Mouse (Mus musculus) intestine, embryonic 16.5 days (tissue): ENCODE data around the gene Gm13030. TPM values are rescaled to one million over a fixed set of nuclear protein-coding genes. Genes with fewer than 3 reads are reported as not detected.

Source experiments
- ATAC-seq: fragments of 200-750 bp; cut with Nextera tagmentation; 2 replicates; pipeline ENCODE4 v1.8.0; 2017; ENCODE audit warnings: moderate TSS enrichment, moderate library complexity
- H3K27ac ChIP-seq: fragments of 300-500 bp; sonication (generic); 2 replicates; pipeline ENCODE4 v1.5.1; 2014; ENCODE audit warnings: mild to moderate bottlenecking, low read length
- H3K27me3 ChIP-seq: fragments of 300-500 bp; sonication (generic); replicated peaks from 2 replicates; pipeline ENCODE4 v1.6.1; 2014; ENCODE audit warnings: low read length, control low read depth, mixed read lengths; ENCODE audit not compliant: control insufficient read depth, insufficient read depth
- H3K36me3 ChIP-seq: fragments of 300-500 bp; sonication (generic); 2 replicates; pipeline ENCODE4 v1.6.1; 2014; ENCODE audit warnings: low read length, control low read depth; ENCODE audit not compliant: control insufficient read depth, insufficient read depth
- H3K4me1 ChIP-seq: fragments of 300-500 bp; sonication (generic); 2 replicates; pipeline ENCODE4 v1.6.1; 2014; ENCODE audit warnings: low read length, control low read depth, mixed read lengths; ENCODE audit not compliant: control insufficient read depth, insufficient read depth
- H3K4me2 ChIP-seq: fragments of 300-500 bp; sonication (generic); 2 replicates; pipeline ENCODE4 v1.6.1; 2014; ENCODE audit warnings: low read depth, low read length, control low read depth
- H3K4me3 ChIP-seq: fragments of 300-500 bp; sonication (generic); 2 replicates; pipeline ENCODE4 v1.5.1; 2014; ENCODE audit warnings: mild to moderate bottlenecking, low read length
- H3K9ac ChIP-seq: fragments of 300-500 bp; sonication (generic); 2 replicates; pipeline ENCODE4 v1.6.1; 2014; ENCODE audit warnings: low read depth, low read length
- H3K9me3 ChIP-seq: fragments of 300-500 bp; sonication (generic); 2 replicates; pipeline ENCODE4 v1.6.1; 2016; ENCODE audit warnings: low read length, control low read depth; ENCODE audit not compliant: control insufficient read depth
- WGBS: fragments of 180-500 bp; shearing (Covaris S2); extraction: QIAGEN DNeasy Blood & Tissue Kit; methylation state at CpG from one replicate; pipeline ENCODE4 v1.1.7; 2014; 5-methylcytosine and 5-hydroxymethylcytosine counted together
- polyA plus RNA-seq: library from polyadenylated mRNA; unstranded; fragments of >200 nt; fragmentation: Nextera tagmentation; extraction: Ambion mirVana; gene quantifications from 2 replicates; pipeline ENCODE4 v1.2.1, GENCODE M21; 2015

Gm13030 gene
- polyA plus RNA-seq, 1 experiment from 2014 or later, result not detected

- Histone ChIP-seq H3K4me3 (no peak overlapping the region), H3K27me3 (no peaks in the 10 kb centered on the region), H3K36me3 (no peaks in the 10 kb centered on the region), H3K4me2 (peak overlapping the region; percentile 38; the same call in 1 of the 2 replicates), H3K9me3 (no peaks in the 10 kb centered on the region), H3K4me1 (0 out of 2 replicates have a peak, but pooled peaks cover 2% of the 10 kb centered on the region), H3K9ac (no peak overlapping the region), H3K27ac (no peak overlapping the region)
- WGBS, result 21% methylated on average over 9 of the region's 9 CpGs
- no peak for ATAC-seq
Measured at GRCm38 (mm10) chr4:138859245-138859644, 14.5 kb downstream of the Gm13030 start.

GRCm38 (mm10) chr4:138858446-138858845, 15.3 kb downstream of the Gm13030 start:
- WGBS, result 83% methylated on average over 15 of the region's 15 CpGs
- no peak overlapping the region for H3K9ac ChIP-seq
- no peaks in the 10 kb centered on the region for H3K9me3 ChIP-seq
- no peak for ATAC-seq
- H3K27me3 ChIP-seq, result no peaks in the 10 kb centered on the region
- H3K36me3 ChIP-seq, result no peaks in the 10 kb centered on the region
- no peak overlapping the region for H3K4me2 ChIP-seq
- H3K4me3 ChIP-seq, result no peak overlapping the region
- 0 out of 2 replicates have a peak, but pooled peaks cover 2% of the 10 kb centered on the region for H3K4me1 ChIP-seq
- H3K27ac ChIP-seq, result no peak overlapping the region

GRCm38 (mm10) chr4:138857576-138857975, 16.2 kb downstream of the Gm13030 start:
- 87% methylated on average over 10 of the region's 10 CpGs for WGBS
- no peak overlapping the region for H3K4me2 ChIP-seq
- 0 out of 2 replicates have a peak, but pooled peaks cover 2% of the 10 kb centered on the region for H3K4me1 ChIP-seq
- H3K9ac ChIP-seq, result no peak overlapping the region
- no peak overlapping the region for H3K27ac ChIP-seq
- no peaks in the 10 kb centered on the region for H3K27me3 ChIP-seq
- H3K4me3 ChIP-seq, result no peak overlapping the region
- no peak for ATAC-seq
- H3K36me3 ChIP-seq, result no peaks in the 10 kb centered on the region
- no peaks in the 10 kb centered on the region for H3K9me3 ChIP-seq

- no peak for ATAC-seq
- no peaks in the 10 kb centered on the region for H3K36me3 ChIP-seq
- no peak overlapping the region for H3K9ac ChIP-seq
- no peaks in the 10 kb centered on the region for H3K27me3 ChIP-seq
- no peak overlapping the region for H3K27ac ChIP-seq
- no peaks in the 10 kb centered on the region for H3K9me3 ChIP-seq
- H3K4me1 ChIP-seq, result 0 out of 2 replicates have a peak, but pooled peaks cover 2% of the 10 kb centered on the region
- H3K4me2 ChIP-seq, result no peak overlapping the region
- WGBS, result 21% methylated on average over 7 of the region's 7 CpGs
- no peak overlapping the region for H3K4me3 ChIP-seq
Measured at GRCm38 (mm10) chr4:138856491-138856890, 17.3 kb downstream of the Gm13030 start.

GRCm38 (mm10) chr4:138855092-138855632, 18.6 kb downstream of the Gm13030 start:
- no peaks in the 10 kb centered on the region for H3K9me3 ChIP-seq
- H3K4me3 ChIP-seq, result no peak overlapping the region
- H3K27me3 ChIP-seq, result no peaks in the 10 kb centered on the region
- no peak overlapping the region for H3K4me2 ChIP-seq
- ATAC-seq, result no peak
- no peak overlapping the region for H3K9ac ChIP-seq
- no peak overlapping the region for H3K27ac ChIP-seq
- H3K4me1 ChIP-seq, result 0 out of 2 replicates have a peak, but pooled peaks cover 2% of the 10 kb centered on the region
- no peaks in the 10 kb centered on the region for H3K36me3 ChIP-seq
- 82% methylated on average over 9 of the region's 9 CpGs for WGBS

- Histone ChIP-seq H3K27ac (no peak overlapping the region), H3K36me3 (no peaks in the 10 kb centered on the region), H3K27me3 (no peaks in the 10 kb centered on the region), H3K9ac (no peak overlapping the region), H3K4me2 (no peak overlapping the region), H3K4me3 (no peak overlapping the region), H3K4me1 (no peaks in the 10 kb centered on the region), H3K9me3 (no peaks in the 10 kb centered on the region)
- 62% methylated on average over 6 of the region's 6 CpGs for WGBS
- ATAC-seq, result no peak
Measured at GRCm38 (mm10) chr4:138852961-138853360, 20.8 kb downstream of the Gm13030 start.

GRCm38 (mm10) chr4:138851463-138851862, 22.3 kb downstream of the Gm13030 start:
- peak; percentile 44; the same call in 1 of the 2 replicates for ATAC-seq
- Histone ChIP-seq H3K4me3 (no peak overlapping the region), H3K4me1 (no peaks in the 10 kb centered on the region), H3K36me3 (no peaks in the 10 kb centered on the region), H3K9ac (no peak overlapping the region), H3K27ac (no peak overlapping the region), H3K4me2 (no peak overlapping the region), H3K9me3 (no peaks in the 10 kb centered on the region), H3K27me3 (no peaks in the 10 kb centered on the region)
- WGBS, result 2% methylated on average over 4 of the region's 4 CpGs

GRCm38 (mm10) chr4:138841386-138841785, 32.4 kb downstream of the Gm13030 start:
- Histone ChIP-seq H3K4me3 (no peak overlapping the region), H3K9me3 (peaks cover 14% of the 10 kb centered on the region), H3K4me2 (no peak overlapping the region), H3K27me3 (no peaks in the 10 kb centered on the region), H3K36me3 (no peaks in the 10 kb centered on the region), H3K4me1 (no peaks in the 10 kb centered on the region), H3K27ac (no peak overlapping the region), H3K9ac (no peak overlapping the region)
- no peak for ATAC-seq
- 65% methylated on average over 7 of the region's 7 CpGs for WGBS

GRCm38 (mm10) chr4:138840726-138841125, 33.0 kb downstream of the Gm13030 start:
- 81% methylated on average over 8 of the region's 8 CpGs for WGBS
- no peaks in the 10 kb centered on the region for H3K27me3 ChIP-seq
- H3K9ac ChIP-seq, result no peak overlapping the region

GRCm38 (mm10) chr4:138839806-138840205, 34.0 kb downstream of the Gm13030 start:
- ATAC-seq, result no peak
- H3K36me3 ChIP-seq, result no peaks in the 10 kb centered on the region
- 75% methylated on average over 6 of the region's 6 CpGs for WGBS
- no peaks in the 10 kb centered on the region for H3K27me3 ChIP-seq
- H3K9me3 ChIP-seq, result peaks cover 10% of the 10 kb centered on the region; the same call in 1 of the 2 replicates
- H3K27ac ChIP-seq, result no peak overlapping the region
- no peak overlapping the region for H3K4me3 ChIP-seq
- no peak overlapping the region for H3K9ac ChIP-seq
- H3K4me1 ChIP-seq, result no peaks in the 10 kb centered on the region
- no peak overlapping the region for H3K4me2 ChIP-seq

More at GRCm38 (mm10) chr4:138840726-138841125, 33.0 kb downstream of the Gm13030 start:
- Histone ChIP-seq H3K36me3 (no peaks in the 10 kb centered on the region), H3K9me3 (peaks cover 14% of the 10 kb centered on the region), H3K4me3 (no peak overlapping the region), H3K27ac (no peak overlapping the region), H3K4me1 (no peaks in the 10 kb centered on the region), H3K4me2 (no peak overlapping the region)
- ATAC-seq, result no peak
